Mouse (Mus musculus) liver, postnatal 0 days (tissue): ENCODE data around the gene Angptl6. TPM values are rescaled to one million over a fixed set of nuclear protein-coding genes. Genes with fewer than 3 reads are reported as not detected.

Experiments
- ATAC-seq: fragments of 200-750 bp; cut with Nextera tagmentation; 2 replicates; pipeline ENCODE4 v1.8.0; 2017; ENCODE audit warnings: mild to moderate bottlenecking, moderate library complexity
- DNase-seq: peaks from one replicate; pipeline ENCODE4 v3.0.0-alpha.2; 2016
- H3K27ac ChIP-seq: fragments of 300-500 bp; sonication (generic); 2 replicates; pipeline ENCODE4 v1.5.1; 2014; ENCODE audit warnings: antibody characterized with exemption, moderate library complexity, mild to moderate bottlenecking, low read depth
- H3K27me3 ChIP-seq: fragments of 300-500 bp; sonication (generic); 2 replicates; pipeline ENCODE4 v1.6.1; 2014; ENCODE audit warnings: low read length, control low read depth, mixed read lengths; ENCODE audit not compliant: insufficient read depth
- H3K36me3 ChIP-seq: fragments of 300-500 bp; sonication (generic); replicated peaks from 2 replicates; pipeline ENCODE4 v1.6.1; 2014; ENCODE audit warnings: mild to moderate bottlenecking, control low read depth, low read length, moderate library complexity, mixed read lengths; ENCODE audit not compliant: insufficient read depth
- H3K4me1 ChIP-seq: fragments of 300-500 bp; sonication (generic); 2 replicates; pipeline ENCODE4 v1.6.1; 2014; ENCODE audit warnings: antibody characterized with exemption, mild to moderate bottlenecking, control low read depth; ENCODE audit not compliant: insufficient read depth
- H3K4me2 ChIP-seq: fragments of 300-500 bp; sonication (generic); 2 replicates; pipeline ENCODE4 v1.6.1; 2014; ENCODE audit warnings: low read depth, mild to moderate bottlenecking, low read length, moderate library complexity, mixed read lengths
- H3K4me3 ChIP-seq: fragments of 300-500 bp; sonication (generic); 2 replicates; pipeline ENCODE4 v1.5.1; 2014; ENCODE audit warnings: low read depth, low read length
- H3K9ac ChIP-seq: fragments of 300-500 bp; sonication (generic); replicated peaks from 2 replicates; pipeline ENCODE4 v1.6.1; 2014; ENCODE audit warnings: mild to moderate bottlenecking, moderate library complexity
- H3K9me3 ChIP-seq: fragments of 300-500 bp; sonication (generic); 2 replicates; pipeline ENCODE4 v1.6.1; 2016; ENCODE audit warnings: mild to moderate bottlenecking, control low read depth, low read length, mixed read lengths
- CTCF ChIP-seq: sonication (generic); IDR thresholded peaks from 2 replicates; pipeline ENCODE4 v1.5.1; 2016; ENCODE audit warnings: antibody characterized with exemption, low read depth
- EP300 ChIP-seq: IDR thresholded peaks from 2 replicates; pipeline ENCODE4 v1.6.1; 2016; ENCODE audit warnings: antibody characterized with exemption, low read depth, mild to moderate bottlenecking
- WGBS: fragments of 180-500 bp; shearing (Covaris S2); extraction: QIAGEN DNeasy Blood & Tissue Kit; methylation state at CpG from one replicate; pipeline ENCODE4 v1.1.7; 2014; ENCODE audit not compliant: insufficient replicate concordance; 5-methylcytosine and 5-hydroxymethylcytosine counted together
- polyA plus RNA-seq: library from polyadenylated mRNA; unstranded; fragments of >200 nt; fragmentation: Nextera tagmentation; extraction: Ambion mirVana; gene quantifications from 2 replicates; pipeline ENCODE4 v1.2.1, GENCODE M21; 2015

The Angptl6 gene
- polyA plus RNA-seq, 1 experiment from 2014 or later = 16.6 TPM

DNA sequence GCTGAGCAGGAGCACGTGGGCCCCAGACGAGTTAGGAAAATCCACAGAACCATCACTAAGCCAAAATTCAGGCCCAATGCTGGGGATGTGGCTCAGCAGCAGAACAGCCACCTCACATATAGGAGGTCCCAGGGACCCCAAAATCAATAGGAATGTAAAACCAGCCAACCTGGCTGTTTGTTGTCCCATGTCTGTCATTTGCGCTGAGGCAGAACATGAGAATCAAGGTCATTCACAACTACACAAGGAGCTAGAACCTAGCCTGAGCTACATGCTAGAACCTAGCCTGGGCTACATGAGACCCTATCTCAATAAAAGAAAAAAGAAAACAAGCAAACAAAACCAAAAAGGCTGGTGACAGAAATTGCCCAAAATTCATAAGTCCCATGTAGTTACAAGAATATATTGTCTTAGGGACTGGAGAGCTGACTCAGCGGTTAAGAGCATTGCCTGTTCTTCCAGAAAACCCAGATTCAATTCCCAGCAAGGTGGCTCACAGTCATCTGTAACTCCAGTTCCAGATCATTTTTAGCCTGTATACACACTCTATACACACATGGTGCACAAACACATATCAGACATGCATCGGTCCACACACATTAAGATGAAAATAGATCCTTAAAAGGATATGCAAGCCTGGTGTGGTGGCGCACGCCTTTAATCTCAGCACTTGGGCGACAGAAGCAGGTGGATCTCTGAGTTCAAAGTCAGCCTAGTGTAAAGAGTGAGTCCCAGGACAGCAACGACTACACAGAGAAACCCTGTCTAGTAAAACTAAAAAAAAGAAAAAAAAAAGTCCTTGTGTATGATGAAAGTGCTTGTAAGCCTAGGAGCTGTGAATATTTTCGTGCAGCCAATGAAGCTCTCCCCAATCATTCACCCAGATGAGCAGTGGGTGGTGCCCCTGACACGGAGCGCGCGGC, 2.1 kb downstream of the Angptl6 start:
- Histone ChIP-seq H3K4me1 (0 out of 2 replicates have a peak, but pooled peaks cover 7% of the 10 kb centered on the region), H3K9me3 (no peaks in the 10 kb centered on the region), H3K4me2 (peak overlapping the region; percentile 91), H3K36me3 (peaks cover 7% of the 10 kb centered on the region), H3K4me3 (peak overlapping the region; percentile 53), H3K27me3 (no peaks in the 10 kb centered on the region), H3K9ac (peak overlapping the region; percentile 23), H3K27ac (peak overlapping the region; percentile 53; the same call in 1 of the 2 replicates)
- ATAC-seq = no peak
- WGBS = 36% methylated on average over 14 of the region's 14 CpGs
- no peak for DNase-seq
- TF ChIP-seq EP300 = no peak
- no peak for TF ChIP-seq CTCF

- DNase-seq = no peak
- Histone ChIP-seq H3K27me3 (no peaks in the 10 kb centered on the region), H3K9ac (no peak overlapping the region), H3K4me2 (no peak overlapping the region), H3K4me3 (no peak overlapping the region), H3K9me3 (no peaks in the 10 kb centered on the region), H3K36me3 (peaks cover 10% of the 10 kb centered on the region), H3K27ac (no peak overlapping the region), H3K4me1 (0 out of 2 replicates have a peak, but pooled peaks cover 7% of the 10 kb centered on the region)
- ATAC-seq = no peak
- no peak for TF ChIP-seq EP300
- TF ChIP-seq CTCF = no peak
- 74% methylated on average over 9 of the region's 9 CpGs for WGBS
Observed at GRCm38 (mm10) chr9:20876318-20877117, 3.0 kb downstream of the Angptl6 start.

- H3K27me3 ChIP-seq = no peaks in the 10 kb centered on the region
- DNase-seq (no peak), ATAC-seq (no peak)
- no peak overlapping the region for H3K4me3 ChIP-seq
- 76% methylated on average over 23 of the region's 23 CpGs for WGBS
- no peak overlapping the region for H3K4me2 ChIP-seq
- no peak for TF ChIP-seq EP300
- TF ChIP-seq CTCF = no peak
- H3K9me3 ChIP-seq = no peaks in the 10 kb centered on the region
- H3K9ac ChIP-seq = no peak overlapping the region
- peaks cover 13% of the 10 kb centered on the region for H3K36me3 ChIP-seq
- 0 out of 2 replicates have a peak, but pooled peaks cover 7% of the 10 kb centered on the region for H3K4me1 ChIP-seq
- H3K27ac ChIP-seq = no peak overlapping the region
Observed at GRCm38 (mm10) chr9:20875021-20875790, 4.3 kb downstream of the Angptl6 start.

- Histone ChIP-seq H3K36me3 (peaks cover 16% of the 10 kb centered on the region), H3K27me3 (no peaks in the 10 kb centered on the region), H3K9ac (no peak overlapping the region), H3K27ac (no peak overlapping the region), H3K4me3 (no peak overlapping the region), H3K9me3 (no peaks in the 10 kb centered on the region), H3K4me2 (no peak overlapping the region), H3K4me1 (0 out of 2 replicates have a peak, but pooled peaks cover 7% of the 10 kb centered on the region)
- WGBS = 86% methylated on average over 12 of the region's 12 CpGs
- TF ChIP-seq CTCF = no peak
- no peak for DNase-seq
- ATAC-seq = no peak
Observed at GRCm38 (mm10) chr9:20873521-20873920, 6.0 kb downstream of the Angptl6 start.

DNA sequence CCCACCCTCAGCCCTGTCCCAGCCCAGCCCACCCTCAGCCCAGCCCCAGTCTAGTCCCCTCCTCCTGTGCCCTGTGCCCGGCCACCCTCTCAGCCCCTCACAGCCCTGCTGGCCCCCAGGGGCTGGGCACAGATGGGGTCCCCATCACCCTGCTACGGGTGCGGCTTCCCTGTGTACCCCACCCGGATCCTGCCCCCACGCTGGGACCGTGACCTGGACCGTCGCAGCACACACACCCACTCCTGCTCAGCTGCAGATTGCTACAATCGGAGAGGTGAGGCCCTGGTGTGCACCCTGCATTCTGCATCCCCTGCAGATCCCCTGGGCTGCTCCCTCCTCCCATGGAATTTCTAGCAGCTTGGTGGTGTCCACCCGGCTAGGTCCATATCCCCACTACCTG, 6.5 kb downstream of the Angptl6 start:
- no peaks in the 10 kb centered on the region for H3K27me3 ChIP-seq
- 88% methylated on average over 10 of the region's 10 CpGs for WGBS
- DNase-seq (no peak), ATAC-seq (no peak)
- no peaks in the 10 kb centered on the region for H3K9me3 ChIP-seq
- H3K4me1 ChIP-seq = 0 out of 2 replicates have a peak, but pooled peaks cover 7% of the 10 kb centered on the region
- H3K36me3 ChIP-seq = peaks cover 16% of the 10 kb centered on the region
- no peak for TF ChIP-seq EP300
- no peak for TF ChIP-seq CTCF
- no peak overlapping the region for H3K27ac ChIP-seq
- no peak overlapping the region for H3K4me2 ChIP-seq
- no peak overlapping the region for H3K4me3 ChIP-seq
- H3K9ac ChIP-seq = no peak overlapping the region
